Mouse (Mus musculus) testis, adult 2 months (tissue): ENCODE data around the gene Hmgcr. TPM values are rescaled to one million over a fixed set of nuclear protein-coding genes. Genes with fewer than 3 reads are reported as not detected.

Experiments
- H3K27ac ChIP-seq: fragments of 200-500 bp; 2 replicates; pipeline ENCODE4 v1.5.1; 2012; ENCODE audit warnings: low read depth, low read length; ENCODE audit not compliant: control insufficient read depth, insufficient read depth
- H3K27me3 ChIP-seq: fragments of 200-500 bp; 2 replicates; pipeline ENCODE4 v1.6.1; 2012; ENCODE audit warnings: mild to moderate bottlenecking, low read length, moderate library complexity; ENCODE audit not compliant: control insufficient read depth, insufficient read depth
- H3K36me3 ChIP-seq: fragments of 200-500 bp; 2 replicates; pipeline ENCODE4 v1.6.1; 2012; ENCODE audit warnings: mild to moderate bottlenecking, low read length; ENCODE audit not compliant: control insufficient read depth, insufficient read depth
- H3K4me1 ChIP-seq: fragments of 200-500 bp; 2 replicates; pipeline ENCODE4 v1.6.1; 2012; ENCODE audit warnings: low read length; ENCODE audit not compliant: control insufficient read depth, insufficient read depth
- H3K4me3 ChIP-seq: fragments of 200-500 bp; 2 replicates; pipeline ENCODE4 v1.5.1; 2012; ENCODE audit warnings: low read depth, mild to moderate bottlenecking, low read length, moderate library complexity, mixed read lengths; ENCODE audit not compliant: control insufficient read depth
- CTCF ChIP-seq: fragments of 200-500 bp; IDR thresholded peaks from 2 replicates; pipeline ENCODE4 v1.5.1; 2012; ENCODE audit warnings: low read depth, mild to moderate bottlenecking, inconsistent platforms, low read length, moderate library complexity; ENCODE audit not compliant: control insufficient read depth, insufficient read depth, insufficient replicate concordance
- POLR2A ChIP-seq: fragments of 200-500 bp; IDR thresholded peaks from 2 replicates; pipeline ENCODE4 v1.6.1; 2012; ENCODE audit warnings: low read depth, mild to moderate bottlenecking, inconsistent platforms, low read length, moderate library complexity; ENCODE audit not compliant: control insufficient read depth
- polyA plus RNA-seq: library from polyadenylated mRNA; depleted of rRNA; stranded (reverse); fragments of >200 nt; gene quantifications from 2 replicates; pipeline ENCODE4 v1.2.3, GENCODE M21; 2012; rRNA removed

Gene Hmgcr
- 59.9 and 67.3 TPM in 2 replicates for polyA plus RNA-seq

DNA sequence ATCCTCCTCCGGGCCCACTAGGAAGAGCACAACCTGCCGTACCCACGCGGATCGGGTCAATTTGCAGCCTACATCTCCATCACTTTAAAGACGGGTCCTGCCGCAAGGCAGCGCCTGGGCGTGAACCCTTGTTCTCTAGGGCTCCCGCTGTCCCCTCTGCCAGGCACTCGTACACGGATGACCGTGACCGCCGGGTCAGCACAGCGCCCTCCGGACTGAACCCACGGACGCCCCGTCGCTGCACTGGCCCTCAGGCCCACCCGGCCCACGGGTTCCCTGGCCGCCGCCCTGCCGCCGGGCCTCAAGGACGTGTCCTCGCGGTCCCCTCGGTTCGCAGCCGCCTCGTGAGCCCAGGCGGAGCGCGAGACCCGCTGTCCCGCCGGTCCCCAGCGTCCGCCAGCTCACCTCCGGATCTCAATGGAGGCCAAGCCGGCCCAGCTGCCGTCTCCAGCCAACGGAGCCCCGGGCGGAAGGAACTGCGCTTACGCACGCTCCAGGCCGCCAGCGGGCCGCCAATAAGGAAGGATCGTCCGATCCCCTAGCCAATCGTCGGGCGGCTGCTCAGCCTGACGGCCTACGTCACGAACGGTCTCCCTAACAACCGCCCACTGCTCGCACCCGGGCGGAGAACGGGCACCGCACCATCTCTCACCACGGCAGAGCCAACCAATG lies at the start of gene Hmgcr:
Gene Hmgcr, minus strand, starts transcription at position 531 of the 672 bp plus-strand sequence.
- Histone ChIP-seq H3K36me3 (no peaks in the 10 kb centered on the region; the same call in 1 of the 2 replicates), H3K4me1 (peaks cover 8% of the 10 kb centered on the region), H3K27me3 (no peaks in the 10 kb centered on the region), H3K4me3 (peak within 1 kb of the TSS; percentile 95), H3K27ac (peak within 1 kb of the TSS; percentile 88)
- TF ChIP-seq CTCF, result no peak
- peak; percentile 78 for TF ChIP-seq POLR2A

DNA sequence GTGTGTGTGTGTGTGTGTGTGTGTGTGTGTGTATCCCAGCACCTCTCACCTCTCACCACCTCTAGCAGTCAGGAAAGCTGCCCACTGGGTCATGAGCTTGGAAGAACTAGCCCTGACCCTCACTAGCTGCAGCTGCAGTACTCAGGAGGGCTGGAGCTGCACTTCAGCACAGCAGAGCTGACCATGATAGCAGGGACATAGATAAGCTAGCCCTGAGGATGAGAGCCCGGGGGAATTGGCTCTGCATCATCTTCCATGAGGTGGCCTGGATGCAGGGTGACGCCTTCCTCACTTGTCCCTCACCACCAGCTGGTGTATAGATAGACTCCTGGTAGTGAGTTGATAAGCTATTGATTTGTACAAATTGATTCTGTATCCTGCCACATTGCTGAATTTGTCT lies 49.3 kb upstream of the Hmgcr start:
- TF ChIP-seq POLR2A, result no peak
- TF ChIP-seq CTCF, result no peak
- Histone ChIP-seq H3K27me3 (no peaks in the 10 kb centered on the region), H3K36me3 (no peaks in the 10 kb centered on the region), H3K27ac (no peak overlapping the region), H3K4me1 (no peaks in the 10 kb centered on the region), H3K4me3 (no peak overlapping the region)

DNA sequence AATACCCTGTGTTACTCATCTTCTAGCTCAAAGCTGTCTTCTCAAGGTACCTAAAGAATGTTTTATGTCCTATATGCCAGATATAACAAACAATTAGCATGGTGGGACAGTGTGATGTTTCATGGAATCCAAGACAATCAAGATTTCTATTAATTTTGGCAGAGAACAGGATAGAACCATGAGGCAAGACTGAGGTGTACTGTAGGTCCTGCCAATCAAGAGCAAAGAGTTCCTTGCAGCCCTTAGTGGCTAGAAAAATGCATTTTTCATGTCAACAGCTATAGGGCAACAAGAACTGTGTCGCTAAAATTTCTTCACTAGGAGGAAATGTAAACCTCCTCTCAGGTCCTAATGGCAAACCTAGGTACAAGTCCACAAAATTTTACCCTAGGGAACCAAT lies 47.1 kb upstream of the Hmgcr start:
- H3K4me3 ChIP-seq, result no peak overlapping the region
- H3K27ac ChIP-seq, result no peak overlapping the region
- no peaks in the 10 kb centered on the region for H3K27me3 ChIP-seq
- no peaks in the 10 kb centered on the region for H3K4me1 ChIP-seq
- TF ChIP-seq CTCF, result no peak
- TF ChIP-seq POLR2A, result no peak
- H3K36me3 ChIP-seq, result no peaks in the 10 kb centered on the region

DNA sequence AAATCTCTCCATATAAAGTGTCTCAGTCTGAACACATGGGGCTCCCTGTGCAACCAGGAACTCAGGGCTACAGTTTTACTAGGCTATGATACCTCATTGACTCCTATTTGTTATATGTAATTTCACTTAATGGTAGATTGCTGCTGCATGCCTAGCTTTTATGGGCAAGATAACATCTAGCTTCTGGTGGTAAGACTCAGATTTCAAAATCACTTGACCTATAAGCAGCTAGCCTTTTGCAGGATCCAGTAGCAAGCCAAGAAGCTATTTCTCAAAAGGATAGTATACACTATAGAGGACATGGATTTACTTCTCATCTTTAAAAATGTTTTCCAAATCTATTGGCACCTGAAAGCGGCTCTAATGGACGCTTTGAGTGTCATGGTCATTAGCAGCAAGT lies 45.6 kb upstream of the Hmgcr start:
- no peak overlapping the region for H3K4me3 ChIP-seq

DNA sequence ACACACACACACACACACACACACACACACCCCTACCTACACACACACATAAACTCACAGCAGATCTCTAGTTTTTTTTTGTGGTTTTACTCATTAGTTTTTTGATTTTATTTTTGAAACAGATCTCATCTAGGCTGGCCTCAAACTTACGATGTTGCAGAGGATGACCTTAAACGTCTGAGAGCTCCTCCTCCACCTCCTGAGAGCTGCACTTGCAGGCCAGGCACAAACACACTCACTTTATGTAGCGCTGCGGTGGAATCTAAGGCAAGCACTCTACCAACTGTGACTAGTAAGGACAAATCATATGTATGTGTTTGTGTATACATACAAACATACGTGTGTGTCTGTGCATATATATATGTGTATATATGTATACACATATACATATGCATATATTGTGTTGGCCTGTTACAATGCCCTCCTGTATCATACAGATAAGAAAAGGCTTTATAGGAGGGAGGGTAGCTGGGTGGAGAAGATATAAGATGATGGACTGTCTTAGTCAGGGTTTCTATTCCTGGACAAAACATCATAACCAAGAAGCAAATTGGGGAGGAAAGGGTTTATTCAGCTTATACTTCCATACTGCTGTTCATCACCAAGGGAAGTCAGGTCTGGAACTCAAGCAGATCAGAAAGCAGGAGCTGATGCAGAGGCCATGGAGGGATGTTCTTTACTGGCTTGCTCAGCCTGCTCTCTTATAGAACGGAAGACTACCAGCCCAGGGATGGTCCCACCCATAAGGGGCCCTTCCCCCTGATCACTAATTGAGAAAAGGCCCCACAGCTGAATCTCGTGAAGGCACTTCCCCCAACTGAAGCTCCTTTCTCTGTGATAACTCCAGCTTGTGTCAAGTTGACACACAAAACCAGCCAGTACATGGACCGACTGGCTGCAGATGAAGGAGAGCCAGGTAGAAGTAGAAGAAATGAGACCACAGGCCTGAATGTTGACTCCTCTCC lies 38.8 kb upstream of the Hmgcr start:
- no peaks in the 10 kb centered on the region for H3K36me3 ChIP-seq
- H3K27ac ChIP-seq, result no peak overlapping the region
- no peaks in the 10 kb centered on the region for H3K4me1 ChIP-seq
- H3K4me3 ChIP-seq, result no peak overlapping the region
- TF ChIP-seq POLR2A (no peak), CTCF (no peak)
- no peaks in the 10 kb centered on the region for H3K27me3 ChIP-seq

More for the DNA sequence above, 45.6 kb upstream of the Hmgcr start:
- TF ChIP-seq POLR2A (no peak), CTCF (no peak)
- Histone ChIP-seq H3K36me3 (no peaks in the 10 kb centered on the region), H3K27me3 (no peaks in the 10 kb centered on the region), H3K27ac (no peak overlapping the region), H3K4me1 (no peaks in the 10 kb centered on the region)

DNA sequence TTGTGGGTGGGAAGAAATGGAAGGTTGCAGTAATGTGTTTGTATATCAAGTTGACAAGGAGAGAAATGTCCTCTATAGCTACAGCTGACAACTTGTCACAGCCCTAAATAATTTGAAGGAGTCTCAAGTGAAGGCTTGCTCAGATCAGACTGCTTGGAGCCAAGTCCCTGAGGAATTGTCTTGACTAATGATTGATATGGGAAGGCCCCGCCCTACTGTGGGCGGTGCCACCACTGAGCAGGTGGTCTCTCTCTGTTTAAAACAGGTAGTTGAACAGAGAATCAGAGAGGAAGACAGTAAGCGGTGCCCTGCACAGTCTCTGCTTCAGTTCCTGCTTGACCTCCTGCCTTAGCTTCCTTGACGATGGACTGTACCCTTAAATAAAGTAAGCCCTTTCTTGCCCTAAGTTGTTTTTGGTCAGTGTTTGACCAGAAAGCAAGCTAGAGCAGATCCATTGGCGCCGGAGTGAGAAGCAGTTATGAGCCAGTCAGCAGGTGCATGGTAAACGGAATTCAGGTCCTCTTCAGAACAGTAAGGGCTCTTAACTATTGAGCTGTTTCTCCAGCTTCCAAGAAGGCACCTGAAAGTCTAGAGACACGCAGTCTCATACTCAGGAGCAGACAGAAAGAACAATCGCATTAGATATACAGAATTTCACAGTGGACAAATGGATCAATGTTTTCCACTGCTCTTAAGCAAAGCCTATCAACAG lies 32.0 kb upstream of the Hmgcr start:
- H3K27me3 ChIP-seq, result no peaks in the 10 kb centered on the region
- TF ChIP-seq POLR2A (no peak), CTCF (no peak)
- no peak overlapping the region for H3K4me3 ChIP-seq
- no peaks in the 10 kb centered on the region for H3K4me1 ChIP-seq
- no peak overlapping the region for H3K27ac ChIP-seq
- H3K36me3 ChIP-seq, result no peaks in the 10 kb centered on the region
